Mouse (Mus musculus): ENCODE data around the gene Slc35a3. TPM values are rescaled to one million over a fixed set of nuclear protein-coding genes. Genes with fewer than 3 reads are reported as not detected.
A peak's percentile ranks its signal among the peaks of the same experiment; 100 is the strongest.
"Not testable (repeated sequence)": the region's sequence is repeated elsewhere in the genome, so short reads cannot be mapped to it uniquely, and the experiment has no call there.

Slc35a3 gene
- polyA plus RNA-seq, 1 experiment, result 20.1 TPM

DNA sequence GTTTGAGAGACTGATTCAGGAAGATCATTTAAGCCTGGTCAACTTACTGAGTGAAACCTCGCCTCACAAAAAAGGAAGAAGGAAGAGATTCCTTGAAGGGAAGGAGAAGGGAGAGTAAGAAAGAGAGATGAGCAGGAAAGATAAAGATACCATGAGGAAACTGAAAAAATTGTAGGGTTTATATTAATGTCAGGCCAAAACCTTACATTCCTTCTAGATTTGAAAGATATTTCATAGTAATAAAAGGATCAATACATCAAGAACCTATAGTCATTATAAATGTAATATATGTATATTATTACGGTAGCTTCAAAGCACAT is 17.0 kb downstream of the Slc35a3 start:
- Histone ChIP-seq H3K36me3 (ENCODE audit: control insufficient read depth, insufficient read depth, low read length) (no peaks in the 10 kb centered on the region), H3K4me3 (ENCODE audit: control insufficient read depth, low read depth, low read length) (no peak overlapping the region), H3K27me3 (ENCODE audit: control insufficient read depth, insufficient read depth, low read length) (no peaks in the 10 kb centered on the region), H3K27ac (ENCODE audit: control insufficient read depth, insufficient read depth, low read depth, low read length) (no peak overlapping the region), H3K4me1 (ENCODE audit: control insufficient read depth, insufficient read depth, low read length) (no peaks in the 10 kb centered on the region)
- TF ChIP-seq POLR2A (IDR thresholded peaks at IDR 0.05; ENCODE audit: control insufficient read depth, low read depth, low read length) (no peak), CTCF (IDR thresholded peaks at IDR 0.05; ENCODE audit: control insufficient read depth, insufficient read depth, insufficient replicate concordance, low read depth, low read length) (no peak)

GRCm38 (mm10) chr3:116694955-116695665 is 17.5 kb downstream of the Slc35a3 start:
- no peaks in the 10 kb centered on the region for H3K4me1 ChIP-seq (ENCODE audit: control insufficient read depth, insufficient read depth, low read length)
- H3K27ac ChIP-seq (ENCODE audit: control insufficient read depth, insufficient read depth, low read depth, low read length), result no peak overlapping the region
- no peaks in the 10 kb centered on the region for H3K36me3 ChIP-seq (ENCODE audit: control insufficient read depth, insufficient read depth, low read length)
- H3K27me3 ChIP-seq (ENCODE audit: control insufficient read depth, insufficient read depth, low read length), result no peaks in the 10 kb centered on the region
- TF ChIP-seq POLR2A (IDR thresholded peaks at IDR 0.05; ENCODE audit: control insufficient read depth, low read depth, low read length) (no peak), CTCF (IDR thresholded peaks at IDR 0.05; ENCODE audit: control insufficient read depth, insufficient read depth, insufficient replicate concordance, low read depth, low read length) (no peak)
- H3K4me3 ChIP-seq (ENCODE audit: control insufficient read depth, low read depth, low read length), result no peak overlapping the region

DNA sequence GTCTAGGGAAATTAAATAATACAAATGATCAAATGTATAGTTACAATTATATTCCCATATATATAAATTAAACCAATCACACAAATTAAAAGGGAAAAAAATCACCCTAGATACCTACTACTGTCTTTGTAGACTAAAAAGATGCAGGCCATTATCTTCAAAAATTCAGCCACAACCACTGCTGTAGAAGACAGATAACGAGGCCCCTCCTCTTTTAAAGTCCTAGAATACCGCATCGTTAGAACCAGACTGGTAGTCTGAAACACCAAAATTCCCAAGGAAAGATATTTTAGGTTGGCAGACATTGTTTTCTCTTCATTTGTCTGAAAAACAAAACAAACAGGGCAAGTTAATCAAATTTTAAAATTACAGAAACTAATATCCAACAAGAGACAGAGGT is 18.3 kb downstream of the Slc35a3 start:
- Histone ChIP-seq H3K27ac (ENCODE audit: control insufficient read depth, insufficient read depth, low read depth, low read length) (no peak overlapping the region), H3K4me1 (ENCODE audit: control insufficient read depth, insufficient read depth, low read length) (no peaks in the 10 kb centered on the region), H3K4me3 (ENCODE audit: control insufficient read depth, low read depth, low read length) (no peak overlapping the region), H3K27me3 (ENCODE audit: control insufficient read depth, insufficient read depth, low read length) (no peaks in the 10 kb centered on the region), H3K36me3 (ENCODE audit: control insufficient read depth, insufficient read depth, low read length) (no peaks in the 10 kb centered on the region)
- no peak for TF ChIP-seq CTCF (IDR thresholded peaks at IDR 0.05; ENCODE audit: control insufficient read depth, insufficient read depth, insufficient replicate concordance, low read depth, low read length)

DNA sequence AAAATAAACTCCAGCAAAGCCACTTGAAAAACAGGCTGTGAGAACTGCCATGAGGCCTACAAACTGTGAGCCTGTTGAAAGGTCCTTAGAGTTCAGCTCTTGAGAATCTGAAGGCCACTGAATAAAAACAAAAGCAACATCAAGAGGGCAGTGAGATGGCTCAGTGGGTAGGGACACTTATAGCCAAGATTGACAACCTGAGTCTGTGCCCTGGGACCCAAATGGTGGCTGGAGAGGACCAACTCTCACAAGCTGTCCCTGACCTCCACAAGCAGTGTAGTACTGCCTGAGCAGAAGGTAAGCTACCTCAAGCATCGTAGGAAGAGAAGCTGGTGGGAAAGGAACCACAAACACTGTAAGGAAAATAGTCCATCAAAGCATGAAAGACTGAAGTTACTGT is 31.5 kb downstream of the Slc35a3 start, which contains the start of gene Gm43191:
TSS of gene Gm43191 (minus strand) at position 101 of the 400 bp plus-strand sequence.
- Histone ChIP-seq H3K4me3 (ENCODE audit: control insufficient read depth, low read depth, low read length) (no peak within 1 kb of the TSS), H3K27ac (ENCODE audit: control insufficient read depth, insufficient read depth, low read depth, low read length) (no peak within 1 kb of the TSS), H3K27me3 (ENCODE audit: control insufficient read depth, insufficient read depth, low read length) (no peaks in the 10 kb centered on the region), H3K36me3 (ENCODE audit: control insufficient read depth, insufficient read depth, low read length) (no peaks in the 10 kb centered on the region), H3K4me1 (ENCODE audit: control insufficient read depth, insufficient read depth, low read length) (no peaks in the 10 kb centered on the region)
- no peak for TF ChIP-seq POLR2A (IDR thresholded peaks at IDR 0.05; ENCODE audit: control insufficient read depth, low read depth, low read length)
- TF ChIP-seq CTCF (IDR thresholded peaks at IDR 0.05; ENCODE audit: control insufficient read depth, insufficient read depth, insufficient replicate concordance, low read depth, low read length), result no peak

DNA sequence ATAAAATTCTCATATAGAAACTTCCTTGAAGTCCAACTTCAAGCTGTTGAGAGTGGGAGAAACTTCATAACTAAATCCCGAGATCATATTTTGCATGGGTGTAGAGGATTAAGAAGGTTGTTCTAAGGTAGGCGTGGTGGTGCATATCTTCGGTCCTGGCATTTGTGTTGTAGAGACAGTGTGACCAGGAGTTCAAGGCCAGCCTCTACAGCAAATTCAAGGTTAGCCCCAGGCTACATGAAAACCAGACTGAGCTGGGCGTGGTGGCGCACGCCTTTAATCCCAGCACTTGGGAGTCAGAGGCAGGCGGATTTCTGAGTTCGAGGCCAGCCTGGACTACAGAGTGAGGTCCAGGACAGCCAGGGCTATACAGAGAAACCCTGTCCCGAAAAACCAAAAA is 48.4 kb downstream of the Slc35a3 start:
- not testable (repeated sequence) for H3K36me3 ChIP-seq (ENCODE audit: control insufficient read depth, insufficient read depth, low read length); H3K4me1 ChIP-seq (ENCODE audit: control insufficient read depth, insufficient read depth, low read length); H3K27me3 ChIP-seq (ENCODE audit: control insufficient read depth, insufficient read depth, low read length); H3K27ac ChIP-seq (ENCODE audit: control insufficient read depth, insufficient read depth, low read depth, low read length)
- H3K4me3 ChIP-seq (ENCODE audit: control insufficient read depth, low read depth, low read length), result peak overlapping the region; percentile 74

DNA sequence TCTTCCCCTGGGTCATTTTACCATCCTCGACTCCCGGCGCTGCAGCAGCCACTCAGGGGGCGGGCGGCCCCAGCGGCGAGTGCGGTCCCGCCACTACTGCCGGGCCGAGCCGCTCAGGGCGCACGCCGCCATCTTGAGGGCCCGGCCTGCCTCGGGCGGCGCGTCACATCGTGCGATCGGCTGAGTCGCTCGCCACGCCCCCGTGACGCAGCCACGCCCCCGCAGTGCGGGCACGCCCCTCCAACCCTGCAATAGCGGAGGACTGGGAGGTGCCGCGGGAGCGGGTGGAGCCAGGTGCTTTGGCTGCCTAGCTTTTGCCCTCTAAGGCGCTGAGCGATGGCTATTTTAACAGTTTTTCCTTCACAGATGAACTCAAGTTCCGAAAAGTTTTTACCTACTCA is 50.2 kb downstream of the Slc35a3 start, which contains the start of gene Mfsd14a:
TSS of gene Mfsd14a (minus strand) at position 215 of the 401 bp plus-strand sequence.
- H3K4me1 ChIP-seq (ENCODE audit: control insufficient read depth, insufficient read depth, low read length), result peaks cover 3% of the 10 kb centered on the region
- H3K4me3 ChIP-seq (ENCODE audit: control insufficient read depth, low read depth, low read length), result peak within 1 kb of the TSS; percentile 91
- no peaks in the 10 kb centered on the region for H3K36me3 ChIP-seq (ENCODE audit: control insufficient read depth, insufficient read depth, low read length)
- H3K27me3 ChIP-seq (ENCODE audit: control insufficient read depth, insufficient read depth, low read length), result no peaks in the 10 kb centered on the region
- peak within 1 kb of the TSS; percentile 95 for H3K27ac ChIP-seq (ENCODE audit: control insufficient read depth, insufficient read depth, low read depth, low read length)
- TF ChIP-seq CTCF (IDR thresholded peaks at IDR 0.05; ENCODE audit: control insufficient read depth, insufficient read depth, insufficient replicate concordance, low read depth, low read length) (no peak), POLR2A (IDR thresholded peaks at IDR 0.05; ENCODE audit: control insufficient read depth, low read depth, low read length) (peak; percentile 97)

- H3K27ac ChIP-seq (ENCODE audit: control insufficient read depth, insufficient read depth, low read depth, low read length), result peak overlapping the region; percentile 95
- H3K27me3 ChIP-seq (ENCODE audit: control insufficient read depth, insufficient read depth, low read length), result no peaks in the 10 kb centered on the region
- no peaks in the 10 kb centered on the region for H3K36me3 ChIP-seq (ENCODE audit: control insufficient read depth, insufficient read depth, low read length)
- TF ChIP-seq POLR2A (IDR thresholded peaks at IDR 0.05; ENCODE audit: control insufficient read depth, low read depth, low read length) (peak; percentile 47; the same call in 1 of the 2 replicates), CTCF (IDR thresholded peaks at IDR 0.05; ENCODE audit: control insufficient read depth, insufficient read depth, insufficient replicate concordance, low read depth, low read length) (no peak)
- peak overlapping the region; percentile 91 for H3K4me3 ChIP-seq (ENCODE audit: control insufficient read depth, low read depth, low read length)
- H3K4me1 ChIP-seq (ENCODE audit: control insufficient read depth, insufficient read depth, low read length), result peaks cover 3% of the 10 kb centered on the region
Observed at GRCm38 (mm10) chr3:116661870-116662414, 50.7 kb downstream of the Slc35a3 start.

Data from testis, adult 2 months (tissue).